25 mouse cellular contexts compared by ENCODE assay signal in the genomic region with DNA sequence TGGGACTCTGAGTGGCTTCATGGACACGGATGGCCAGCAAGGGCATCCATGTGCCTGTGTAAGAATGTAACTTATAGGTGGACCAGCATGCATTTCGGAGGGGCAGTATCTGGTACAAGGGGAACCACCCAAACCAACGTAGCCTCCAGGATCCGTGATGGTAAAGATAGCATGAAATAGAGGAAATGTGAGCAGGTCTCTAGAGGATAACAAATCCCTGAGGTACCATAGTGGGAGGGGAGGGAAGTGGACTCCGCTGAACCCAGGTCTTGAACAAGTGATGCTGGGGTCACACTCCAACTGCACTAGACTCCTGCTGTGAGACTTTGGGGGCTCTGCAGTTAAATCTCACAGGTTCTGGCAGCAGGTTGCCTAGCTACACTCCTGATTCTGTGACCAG. TPM values are rescaled to one million over a fixed set of nuclear protein-coding genes. Genes with fewer than 3 reads are reported as not detected.
DNase-seq lines count a peak whose midpoint lies in the region; TF ChIP-seq lines count a peak whose summit lies in the region.
"Had no signal": no experiment of that assay in that cellular context is flagged by ENCODE, and none has a peak within 500 bp of the region (broad histone marks: within the 10 kb centered on the region; RNA-seq: fewer than 3 reads in every experiment).

No protein-coding gene starts in this region.

- WGBS in spleen, adult 2 months, result 44% methylated on average over 5 of the region's 5 CpGs

- TF ChIP-seq POLR2A in spleen, adult 2 months (IDR thresholded peaks at IDR 0.05; ENCODE audit: low read depth, low read length), result no peak
- TF ChIP-seq POLR2A in CH12.LX (IDR thresholded peaks at IDR 0.05; ENCODE audit: low read depth, low read length), result no peak

- H3K9me3 ChIP-seq in CH12.LX (replicated peaks; ENCODE audit: low read length), result no peaks in the 10 kb centered on the region
- H3K9me3 ChIP-seq: embryonic facial prominence, embryonic 13.5 days; embryonic facial prominence, embryonic 15.5 days; forebrain, embryonic 10.5 days; forebrain, embryonic 12.5 days had no signal

- no peak for TF ChIP-seq EP300 in CH12.LX (IDR thresholded peaks at IDR 0.05; ENCODE audit: low read length)

- in situ Hi-C loops in CH12.LX (cut with MboI; ENCODE audit: low pct_ligation_motif_present, low pct_unique_long_range_greater_than_20kb, low sequenced_read_pairs), result no loop called here

- TF ChIP-seq RAD21 in CH12.LX (IDR thresholded peaks at IDR 0.05; ENCODE audit: low read depth, low read length), result no peak

- H3K4me1 ChIP-seq in spleen, adult 2 months (ENCODE audit: control insufficient read depth, insufficient read depth, insufficient read length), result peaks cover 11% of the 10 kb centered on the region; the same call in 1 of the 2 replicates
- peaks cover 2 to 8% of the 10 kb centered on the region in 2 experiments; a peak in 3 of 4 replicates for H3K4me1 ChIP-seq in CH12.LX (ENCODE audit: control insufficient read depth in 1 of 2, insufficient read depth in 2 of 2)

- no peak overlapping the region for H3K27ac ChIP-seq in spleen, adult 2 months (ENCODE audit: insufficient read depth, low read length)
- H3K27ac ChIP-seq in CH12.LX (ENCODE audit: insufficient read depth, low read depth), result no peak overlapping the region
- H3K27ac ChIP-seq: embryonic facial prominence, embryonic 13.5 days; embryonic facial prominence, embryonic 15.5 days; forebrain, embryonic 10.5 days; forebrain, embryonic 12.5 days had no signal

- peak; percentile 5 to 42 for DNase-seq in spleen, adult 2 months (ENCODE audit: low read depth in 1 of 2, low spot score in 2 of 2)
- DNase-seq in spleen, postnatal 4 days (ENCODE audit: low spot score in 2 of 2), result no peak
- peak; percentile 32 to 53 for DNase-seq in B cell, adult 2 months
- DNase-seq in CH12.LX (ENCODE audit: extremely low read depth), result peak; percentile 8
- DNase-seq in thymus, adult 18-20 months, result no peak
- no peak for DNase-seq in lung, adult 18-20 months
- DNase-seq: adrenal gland, adult 2 months; adrenal gland, postnatal 10 days; adrenal gland, postnatal 25 days; cerebellum, adult 11 months; cerebellum, adult 18-20 months; cerebellum, adult 8-10 months; cerebellum, adult 9-11 months; cerebellum, postnatal 14 days; cerebellum, postnatal 36 days; embryo, embryonic 11 days had no signal

- dilution Hi-C loops in CH12.LX (cut with MboI; ENCODE audit: extremely low pct_ligation_motif_present, extremely low pct_unique_long_range_greater_than_20kb, low sequenced_read_pairs), result no loop called here

- H3K4me3 ChIP-seq in spleen, adult 2 months (ENCODE audit: extremely low read depth, insufficient read depth, insufficient read length), result no peak overlapping the region
- no peak overlapping the region for H3K4me3 ChIP-seq in CH12.LX (replicated peaks in 1 of 3; ENCODE audit: low read depth in 2 of 3, low read length in 2 of 3, poor library complexity in 1 of 3)
- H3K4me3 ChIP-seq: embryonic facial prominence, embryonic 13.5 days; embryonic facial prominence, embryonic 15.5 days; erythroblast, embryonic 14.5 days; forebrain, embryonic 10.5 days; forebrain, embryonic 12.5 days had no signal

- no peak for TF ChIP-seq CTCF in spleen, adult 2 months (IDR thresholded peaks at IDR 0.05; ENCODE audit: extremely low read depth, insufficient read depth, insufficient read length, insufficient replicate concordance)
- TF ChIP-seq CTCF in CH12.LX (conservative IDR thresholded peaks at IDR 0.05 in 1 of 2, IDR thresholded peaks at IDR 0.05 in 1 of 2; ENCODE audit: low read depth in 2 of 2, low read length in 2 of 2), result no peak

- H3K79me2 ChIP-seq in CH12.LX (replicated peaks; ENCODE audit: control insufficient read depth, extremely low read depth, insufficient read depth, poor library complexity, severe bottlenecking), result no peaks in the 10 kb centered on the region

- H3K4me2 ChIP-seq in CH12.LX (ENCODE audit: insufficient read depth, low read depth, poor library complexity, severe bottlenecking), result no peak overlapping the region
- H3K4me2 ChIP-seq: embryonic facial prominence, embryonic 13.5 days; embryonic facial prominence, embryonic 15.5 days; forebrain, embryonic 12.5 days had no signal

- no peaks in the 10 kb centered on the region for H3K27me3 ChIP-seq in spleen, adult 2 months (ENCODE audit: control insufficient read depth, insufficient read depth, low read length)
- H3K27me3 ChIP-seq in CH12.LX (replicated peaks), result peaks cover 29% of the 10 kb centered on the region
- H3K27me3 ChIP-seq: embryonic facial prominence, embryonic 13.5 days; embryonic facial prominence, embryonic 15.5 days; forebrain, embryonic 12.5 days had no signal

- H3K9ac ChIP-seq in CH12.LX (ENCODE audit: insufficient read depth, low read depth), result no peak overlapping the region
- H3K9ac ChIP-seq: embryonic facial prominence, embryonic 13.5 days; embryonic facial prominence, embryonic 15.5 days; forebrain, embryonic 12.5 days had no signal

- H3K36me3 ChIP-seq in spleen, adult 2 months (ENCODE audit: control insufficient read depth, insufficient read depth, low read length), result no peaks in the 10 kb centered on the region
- H3K36me3 ChIP-seq in CH12.LX (replicated peaks in 1 of 2; ENCODE audit: control insufficient read depth in 1 of 2, insufficient read depth in 1 of 2, low read length in 1 of 2), result no peaks in the 10 kb centered on the region
- H3K36me3 ChIP-seq: embryonic facial prominence, embryonic 13.5 days; embryonic facial prominence, embryonic 15.5 days; forebrain, embryonic 10.5 days; forebrain, embryonic 12.5 days had no signal

TF ChIP-seq in CH12.LX, 34 proteins besides CTCF, POLR2A, EP300 and RAD21:
- TF ChIP-seq MAX (IDR thresholded peaks at IDR 0.05; ENCODE audit: low read length) (no peak), CHD1 (IDR thresholded peaks at IDR 0.05; ENCODE audit: low read depth, low read length) (no peak), SIN3A (IDR thresholded peaks at IDR 0.05; ENCODE audit: low read length) (no peak), MYC (IDR thresholded peaks at IDR 0.05; ENCODE audit: low read depth, low read length) (no peak), KAT2A (IDR thresholded peaks at IDR 0.05; ENCODE audit: insufficient replicate concordance, low read length) (no peak), ZMIZ1 (IDR thresholded peaks at IDR 0.05; ENCODE audit: low read depth, low read length) (no peak), CHD2 (IDR thresholded peaks at IDR 0.05; ENCODE audit: low read length) (no peak), TCF12 (IDR thresholded peaks at IDR 0.05; ENCODE audit: low read depth, low read length) (no peak), IRF4 (IDR thresholded peaks at IDR 0.05; ENCODE audit: low read depth, low read length) (no peak), MAFK (IDR thresholded peaks at IDR 0.05; ENCODE audit: insufficient replicate concordance, low read length) (no peak), PAX5 (IDR thresholded peaks at IDR 0.05; ENCODE audit: low read length) (no peak)

RNA-seq across cellular contexts. Expression of gene Col6a6, which starts 27.7 kb away (rescaled TPM):
- polyA plus RNA-seq in spleen, adult 2 months (2012; rRNA removed), result 0.09 and 0.13 TPM in 2 replicates
- not detected in 2 replicates for total RNA-seq in CH12.LX (2012; rRNA removed)
- not detected in 2 replicates for total RNA-seq in CH12.LX (2014; rRNA removed)
- not detected in 2 replicates for polyA plus RNA-seq in CH12.LX (2012; ENCODE audit: insufficient read length, low read depth)
- total RNA-seq: common myeloid progenitor, adult 5-6 weeks; MEL had no signal
- polyA plus RNA-seq: CD4-positive, CD25-positive, alpha-beta regulatory T cell, adult 4 months; forebrain, embryonic 14.5 days had no signal

Comparison
In these comparisons a context has a peak if more than half of its experiments do, and no peak if none do; other contexts are left out.
1. DNase-seq: peak in spleen, adult 2 months (2 of 2), B cell, adult 2 months (2 of 2) and CH12.LX (single experiment); none in spleen, postnatal 4 days (0 of 2), thymus, adult 18-20 months (0 of 2) and lung, adult 18-20 months (0 of 2).